Mouse (Mus musculus) CH12.LX (cell line): ENCODE data around the gene Cfap45. TPM values are rescaled to one million over a fixed set of nuclear protein-coding genes. Genes with fewer than 3 reads are reported as not detected.
A peak's percentile ranks its signal among the peaks of the same experiment; 100 is the strongest.

Experiments
- DNase-seq: peaks from one replicate; pipeline ENCODE4 v3.0.0-alpha.2; 2013; ENCODE audit errors: extremely low read depth
- H3K27ac ChIP-seq: 2 replicates; pipeline ENCODE4 v1.5.1; 2012; ENCODE audit warnings: low read depth, mild to moderate bottlenecking, control low read depth, moderate library complexity; ENCODE audit not compliant: insufficient read depth
- H3K27me3 ChIP-seq: replicated peaks from 2 replicates; pipeline ENCODE3; 2012; ENCODE audit warnings: inconsistent platforms
- H3K36me3 ChIP-seq, 2 experiments: replicated peaks in 1 of 2; 2 replicates each; pipeline versions ENCODE3 to v1.6.1; 2012; ENCODE audit warnings: inconsistent platforms in 1 of 2, low read length in 1 of 2, mild to moderate bottlenecking in 1 of 2, mixed read lengths in 1 of 2, moderate library complexity in 1 of 2; ENCODE audit not compliant: control insufficient read depth in 1 of 2, insufficient read depth in 1 of 2
- H3K4me1 ChIP-seq, 2 experiments: 2 replicates each; pipeline ENCODE4 v1.6.1; 2012; ENCODE audit warnings: inconsistent platforms in 1 of 2, moderate library complexity in 1 of 2; ENCODE audit not compliant: insufficient read depth in 2 of 2, control insufficient read depth in 1 of 2
- H3K4me2 ChIP-seq: 2 replicates; pipeline ENCODE4 v1.6.1; 2012; ENCODE audit warnings: low read depth, mild to moderate bottlenecking, control low read depth; ENCODE audit not compliant: poor library complexity, insufficient read depth, severe bottlenecking
- H3K4me3 ChIP-seq, 3 experiments: fragments of 150-350 bp in 1 of 3; sonication (generic) in 1 of 3; replicated peaks in 1 of 3; 2 replicates each; pipeline versions ENCODE3 to v1.5.1; 2011 to 2012; ENCODE audit warnings: low read depth in 2 of 3, low read length in 2 of 3, mild to moderate bottlenecking in 2 of 3, moderate library complexity in 2 of 3, control low read depth in 1 of 3, improper control_type of control experiment in 1 of 3, inconsistent platforms in 1 of 3, mixed read lengths in 1 of 3; ENCODE audit not compliant: poor library complexity in 1 of 3
- H3K79me2 ChIP-seq: replicated peaks from 2 replicates; pipeline ENCODE4 v1.6.1; 2012; ENCODE audit warnings: mild to moderate bottlenecking, moderate library complexity; ENCODE audit not compliant: control insufficient read depth, poor library complexity, insufficient read depth, severe bottlenecking; ENCODE audit errors: extremely low read depth
- H3K9ac ChIP-seq: 2 replicates; pipeline ENCODE4 v1.6.1; 2012; ENCODE audit warnings: low read depth, mild to moderate bottlenecking, control low read depth, moderate library complexity; ENCODE audit not compliant: insufficient read depth
- H3K9me3 ChIP-seq: replicated peaks from 2 replicates; pipeline ENCODE3; 2012; ENCODE audit warnings: low read length, inconsistent platforms, mixed read lengths
- BHLHE40 ChIP-seq: IDR thresholded peaks from 2 replicates; pipeline ENCODE4 v1.6.1; 2011; ENCODE audit warnings: mild to moderate bottlenecking, low read depth, low read length, improper control_type of control experiment
- CHD1 ChIP-seq: IDR thresholded peaks from 2 replicates; pipeline ENCODE4 v1.6.1; 2012; ENCODE audit warnings: low read depth, low read length, improper control_type of control experiment, inconsistent platforms
- CHD2 ChIP-seq: IDR thresholded peaks from 2 replicates; pipeline ENCODE4 v1.6.1; 2011; ENCODE audit warnings: low read length, improper control_type of control experiment
- CTCF ChIP-seq, 2 experiments: IDR thresholded peaks in 1 of 2; conservative IDR thresholded peaks in 1 of 2; 2 replicates each; pipeline ENCODE4 v1.5.1; 2011 to 2012; ENCODE audit warnings: low read depth in 2 of 2, low read length in 2 of 2, improper control_type of control experiment in 1 of 2, inconsistent platforms in 1 of 2, mild to moderate bottlenecking in 1 of 2, moderate library complexity in 1 of 2
- E2F4 ChIP-seq: IDR thresholded peaks from 2 replicates; pipeline ENCODE4 v1.6.1; 2011; ENCODE audit warnings: low read depth, low read length, improper control_type of control experiment; ENCODE audit not compliant: insufficient replicate concordance
- ELF1 ChIP-seq: IDR thresholded peaks from 2 replicates; pipeline ENCODE4 v1.6.1; 2014; ENCODE audit warnings: low read depth, mild to moderate bottlenecking, inconsistent platforms, low read length, improper control_type of control experiment
- ETS1 ChIP-seq: conservative IDR thresholded peaks from 2 replicates; pipeline ENCODE4 v1.6.1; 2012; ENCODE audit warnings: low read depth, mild to moderate bottlenecking, inconsistent platforms, low read length, improper control_type of control experiment, moderate library complexity
- GABPA ChIP-seq: IDR thresholded peaks from 2 replicates; pipeline ENCODE4 v1.6.1; 2012; ENCODE audit warnings: low read depth, low read length, improper control_type of control experiment, inconsistent platforms; ENCODE audit not compliant: insufficient replicate concordance
- IRF4 ChIP-seq: IDR thresholded peaks from 2 replicates; pipeline ENCODE4 v1.6.1; 2014; ENCODE audit warnings: low read depth, mild to moderate bottlenecking, inconsistent platforms, low read length, improper control_type of control experiment
- JUN ChIP-seq: IDR thresholded peaks from 2 replicates; pipeline ENCODE4 v1.6.1; 2011; ENCODE audit warnings: low read depth, mild to moderate bottlenecking, low read length, improper control_type of control experiment, moderate library complexity; ENCODE audit not compliant: insufficient read depth
- JUND ChIP-seq: conservative IDR thresholded peaks from 2 replicates; pipeline ENCODE4 v1.6.1; 2011; ENCODE audit warnings: low read depth, low read length, improper control_type of control experiment
- KAT2A ChIP-seq: IDR thresholded peaks from 2 replicates; pipeline ENCODE4 v1.6.1; 2012; ENCODE audit warnings: low read length, improper control_type of control experiment, inconsistent platforms; ENCODE audit not compliant: insufficient replicate concordance
- MAFK ChIP-seq: IDR thresholded peaks from 2 replicates; pipeline ENCODE4 v1.6.1; 2011; ENCODE audit warnings: low read length, improper control_type of control experiment; ENCODE audit not compliant: insufficient replicate concordance
- MAX ChIP-seq: IDR thresholded peaks from 2 replicates; pipeline ENCODE4 v1.6.1; 2011; ENCODE audit warnings: low read length, improper control_type of control experiment
- MAZ ChIP-seq: IDR thresholded peaks from 2 replicates; pipeline ENCODE4 v1.6.1; 2012; ENCODE audit warnings: low read depth, mild to moderate bottlenecking, inconsistent platforms, low read length, improper control_type of control experiment, moderate library complexity
- MEF2A ChIP-seq: IDR thresholded peaks from 2 replicates; pipeline ENCODE4 v1.6.1; 2014; ENCODE audit warnings: low read depth, mild to moderate bottlenecking, inconsistent platforms, low read length, improper control_type of control experiment, borderline replicate concordance
- MXI1 ChIP-seq: IDR thresholded peaks from 2 replicates; pipeline ENCODE4 v1.6.1; 2011; ENCODE audit warnings: mild to moderate bottlenecking, low read depth, low read length, improper control_type of control experiment
- NELFE ChIP-seq: IDR thresholded peaks from 2 replicates; pipeline ENCODE4 v1.6.1; 2011; ENCODE audit warnings: low read depth, low read length, improper control_type of control experiment
- PAX5 ChIP-seq: IDR thresholded peaks from 2 replicates; pipeline ENCODE4 v1.6.1; 2012; ENCODE audit warnings: low read length, inconsistent platforms, mixed read lengths
- POLR2A ChIP-seq: IDR thresholded peaks from 2 replicates; pipeline ENCODE4 v1.6.1; 2011; ENCODE audit warnings: low read depth, mild to moderate bottlenecking, improper control_type of control experiment, low read length
- POLR2AphosphoS2 ChIP-seq: IDR thresholded peaks from 2 replicates; pipeline ENCODE4 v1.6.1; 2011; ENCODE audit warnings: low read depth, low read length, improper control_type of control experiment
- RAD21 ChIP-seq: IDR thresholded peaks from 2 replicates; pipeline ENCODE4 v1.6.1; 2011; ENCODE audit warnings: low read depth, mild to moderate bottlenecking, low read length, improper control_type of control experiment, moderate library complexity
- RCOR1 ChIP-seq: conservative IDR thresholded peaks from 2 replicates; pipeline ENCODE4 v1.6.1; 2012; ENCODE audit warnings: low read depth, mild to moderate bottlenecking, inconsistent platforms, low read length, improper control_type of control experiment
- SIN3A ChIP-seq: IDR thresholded peaks from 2 replicates; pipeline ENCODE4 v1.6.1; 2012; ENCODE audit warnings: low read length, improper control_type of control experiment, inconsistent platforms
- SMC3 ChIP-seq: IDR thresholded peaks from 2 replicates; pipeline ENCODE4 v1.6.1; 2011; ENCODE audit warnings: low read depth, low read length, improper control_type of control experiment
- TBP ChIP-seq: conservative IDR thresholded peaks from 2 replicates; pipeline ENCODE4 v1.6.1; 2011; ENCODE audit warnings: low read depth, low read length, improper control_type of control experiment
- TCF12 ChIP-seq: IDR thresholded peaks from 2 replicates; pipeline ENCODE4 v1.6.1; 2014; ENCODE audit warnings: low read depth, mild to moderate bottlenecking, inconsistent platforms, low read length, improper control_type of control experiment
- UBTF ChIP-seq: IDR thresholded peaks from 2 replicates; pipeline ENCODE4 v1.6.1; 2012; ENCODE audit warnings: low read depth, mild to moderate bottlenecking, inconsistent platforms, low read length, improper control_type of control experiment, moderate library complexity
- USF1 ChIP-seq: IDR thresholded peaks from 2 replicates; pipeline ENCODE4 v1.6.1; 2014; ENCODE audit warnings: low read depth, mild to moderate bottlenecking, inconsistent platforms, low read length, improper control_type of control experiment
- USF2 ChIP-seq: conservative IDR thresholded peaks from 2 replicates; pipeline ENCODE4 v1.6.1; 2011; ENCODE audit warnings: low read depth, low read length, improper control_type of control experiment
- ZC3H11A ChIP-seq: IDR thresholded peaks from 2 replicates; pipeline ENCODE4 v1.6.1; 2012; ENCODE audit warnings: low read depth, mild to moderate bottlenecking, inconsistent platforms, low read length, improper control_type of control experiment
- ZKSCAN1 ChIP-seq: IDR thresholded peaks from 2 replicates; pipeline ENCODE4 v1.6.1; 2012; ENCODE audit warnings: low read depth, inconsistent platforms, low read length, improper control_type of control experiment, borderline replicate concordance
- ZMIZ1 ChIP-seq: IDR thresholded peaks from 2 replicates; pipeline ENCODE4 v1.6.1; 2012; ENCODE audit warnings: low read depth, mild to moderate bottlenecking, inconsistent platforms, low read length, improper control_type of control experiment
- ZNF384 ChIP-seq: IDR thresholded peaks from 2 replicates; pipeline ENCODE4 v1.6.1; 2012; ENCODE audit warnings: low read depth, low read length, improper control_type of control experiment, inconsistent platforms
- dilution Hi-C: fragments of 300-500 bp; cut with MboI; formaldehyde crosslinking; loops from 2 replicates; pipeline ENCODE4 v1.14.3; 2020; ENCODE audit warnings: low sequenced_read_pairs; ENCODE audit not compliant: extremely low pct_unique_long_range_greater_than_20kb, extremely low pct_ligation_motif_present
- in situ Hi-C: fragments of 300-500 bp; cut with MboI; formaldehyde crosslinking; loops from 3 replicates; pipeline ENCODE4 v1.14.3; 2019; ENCODE audit warnings: low sequenced_read_pairs, low pct_ligation_motif_present, low pct_unique_long_range_greater_than_20kb, mixed read lengths
- polyA plus RNA-seq: library from polyadenylated mRNA; unstranded; fragments of >175 nt; gene quantifications from 2 replicates; pipeline ENCODE4 v1.2.1, GENCODE M21; 2012; ENCODE audit warnings: low read depth; ENCODE audit not compliant: insufficient read length
- total RNA-seq, 2 experiments: library from RNA; depleted of rRNA; stranded (reverse); fragments of 300-350 nt in 1 of 2; fragments of >200 nt in 1 of 2; gene quantifications; 2 replicates each; pipeline ENCODE4 v1.2.3; 2012 to 2014

The Cfap45 gene
- total and polyA plus RNA-seq, 3 experiments, result not detected

DNA sequence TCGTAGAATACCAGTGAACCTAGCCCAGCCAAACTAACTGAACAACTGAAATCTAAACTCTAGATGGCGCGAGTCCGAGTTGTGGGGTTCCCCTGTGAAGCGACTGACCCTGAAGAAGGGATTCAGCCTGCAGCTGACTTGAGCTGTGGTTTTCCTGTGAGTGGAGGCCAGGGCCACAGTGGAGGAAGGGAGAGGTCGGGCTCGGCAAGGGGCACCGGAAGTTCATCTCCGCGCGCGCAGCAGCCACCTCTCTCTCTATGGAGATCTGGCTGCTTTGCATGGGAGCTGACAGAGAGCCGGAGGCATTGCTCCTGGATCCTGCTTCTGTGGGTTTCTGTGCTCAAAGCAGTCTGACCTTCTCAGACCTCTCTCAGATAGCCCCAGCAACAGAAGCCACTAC, 7.6 kb upstream of the Cfap45 start (continued):
- TF ChIP-seq KAT2A, result no peak
- peak in 1 of 2 experiments; percentile 70; a peak in 2 of 4 replicates for TF ChIP-seq CTCF (conservative IDR thresholded peaks at IDR 0.05 in 1 of 2, IDR thresholded peaks at IDR 0.05 in 1 of 2; ENCODE audit: low read depth in 2 of 2, low read length in 2 of 2)
- peak; percentile 70; the same call in 1 of the 2 replicates for TF ChIP-seq E2F4
- peak; percentile 73 for TF ChIP-seq SIN3A
- peak; percentile 75; the same call in 1 of the 2 replicates for TF ChIP-seq MEF2A
- TF ChIP-seq ZMIZ1, result no peak; the same call in 1 of the 2 replicates
- no peak for TF ChIP-seq ZC3H11A
- peak; percentile 68 for TF ChIP-seq POLR2A

DNA sequence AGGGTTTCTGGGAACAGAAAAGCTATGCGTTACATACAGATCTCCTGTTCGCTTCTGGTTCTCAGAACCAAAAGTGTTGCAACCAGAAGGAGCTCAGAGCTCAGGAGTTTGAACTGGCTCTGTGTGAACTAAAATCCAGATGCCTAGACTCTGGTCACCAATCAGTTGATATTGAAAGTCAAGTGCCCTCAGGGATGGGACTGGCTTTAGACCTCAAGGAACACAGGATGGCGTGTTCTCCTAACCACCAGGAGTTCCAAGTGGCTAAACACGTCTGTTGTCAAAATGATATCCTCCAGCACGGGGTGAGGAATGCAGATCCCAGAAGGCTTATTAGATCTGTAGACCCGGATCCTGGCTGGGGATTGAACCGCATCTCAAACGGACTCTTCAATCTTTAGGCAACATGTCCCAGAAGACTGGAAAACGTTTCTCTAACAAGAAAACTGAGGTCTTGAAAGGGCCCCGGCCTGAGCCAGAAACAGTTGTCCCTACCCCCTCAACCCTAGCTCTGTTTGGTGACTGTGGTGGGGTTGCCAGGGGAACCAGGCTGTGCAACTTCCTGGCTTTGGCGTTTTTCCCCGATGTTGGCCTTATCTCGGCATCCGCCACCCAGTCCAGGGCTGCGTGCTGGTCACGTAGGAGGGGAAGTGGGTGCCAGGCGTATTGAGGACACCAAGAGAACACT, 6.9 kb upstream of the Cfap45 start:
- Histone ChIP-seq H3K4me2 (peak overlapping the region; percentile 84), H3K27me3 (no peaks in the 10 kb centered on the region), H3K9me3 (peaks cover 11% of the 10 kb centered on the region), H3K4me3 (peak overlapping the region; percentile 46 to 51 (median 49)), H3K79me2 (no peaks in the 10 kb centered on the region; the same call in 1 of the 2 replicates), H3K36me3 (peaks cover 0 to 12% of the 10 kb centered on the region in 2 experiments), H3K9ac (peak overlapping the region; percentile 88), H3K27ac (peak overlapping the region; percentile 96), H3K4me1 (peaks cover 13 to 50% of the 10 kb centered on the region in 2 experiments)
- dilution Hi-C loops (no loop called here), in situ Hi-C loops (no loop called here)
- DNase-seq, result peak; percentile 88
- peak; percentile 67; the same call in 1 of the 2 replicates for TF ChIP-seq ZMIZ1
- TF ChIP-seq MAX, result no peak; the same call in 1 of the 2 replicates
- TF ChIP-seq NELFE, result 0 out of 2 replicates have a peak, but pooled peaks have one; percentile 53
- no peak for TF ChIP-seq ZNF384
- no peak for TF ChIP-seq MAFK
- no peak for TF ChIP-seq KAT2A
- no peak for TF ChIP-seq ZC3H11A
- peak; percentile 24; the same call in 1 of the 2 replicates for TF ChIP-seq UBTF
- no peak for TF ChIP-seq JUN
- peak; percentile 49 for TF ChIP-seq SIN3A
- 0 out of 2 replicates have a peak, but pooled peaks have one; percentile 11 for TF ChIP-seq TBP
- no peak for TF ChIP-seq IRF4
- TF ChIP-seq CHD1, result peak; percentile 81
- no peak for TF ChIP-seq ZKSCAN1
- TF ChIP-seq USF2, result no peak
- TF ChIP-seq BHLHE40, result peak; percentile 73
- TF ChIP-seq RCOR1, result no peak
- no peak for TF ChIP-seq RAD21
- TF ChIP-seq GABPA, result no peak
- TF ChIP-seq ETS1, result no peak
- TF ChIP-seq TCF12, result no peak
- TF ChIP-seq POLR2A, result peak; percentile 67
- 0 out of 2 replicates have a peak, but pooled peaks have one; percentile 37 for TF ChIP-seq POLR2AphosphoS2
- TF ChIP-seq JUND, result no peak
- TF ChIP-seq MXI1, result peak; percentile 82
- TF ChIP-seq MAZ, result peak; percentile 21; the same call in 1 of the 2 replicates
- TF ChIP-seq CTCF (conservative IDR thresholded peaks at IDR 0.05 in 1 of 2, IDR thresholded peaks at IDR 0.05 in 1 of 2; ENCODE audit: low read depth in 2 of 2, low read length in 2 of 2), result no peak
- peak; percentile 80 for TF ChIP-seq ELF1
- no peak for TF ChIP-seq PAX5
- TF ChIP-seq USF1, result no peak
- TF ChIP-seq CHD2, result no peak
- TF ChIP-seq E2F4, result no peak
- no peak; the same call in 1 of the 2 replicates for TF ChIP-seq MEF2A
- no peak for TF ChIP-seq SMC3
